32 mouse cellular contexts compared by ENCODE assay signal in the genomic region with DNA sequence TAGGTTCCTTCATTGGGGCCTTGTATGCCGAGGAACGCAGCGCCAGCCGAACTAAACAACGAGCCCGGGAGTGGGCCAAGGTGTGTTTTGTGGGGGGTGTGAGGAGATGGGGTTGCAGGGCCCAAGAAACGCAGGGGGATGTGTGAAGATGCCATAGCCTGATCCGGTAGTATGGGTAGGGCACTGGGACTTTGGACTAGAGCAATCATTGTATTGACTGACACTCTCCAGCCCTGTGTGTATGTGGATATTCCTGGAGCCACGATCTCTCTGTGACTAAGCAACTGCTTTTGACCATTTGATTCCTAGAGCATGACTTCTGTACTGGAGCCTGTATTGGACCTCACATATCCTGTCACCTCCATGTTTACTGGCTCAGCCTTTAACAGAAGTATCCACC. TPM values are rescaled to one million over a fixed set of nuclear protein-coding genes. Genes with fewer than 3 reads are reported as not detected.
"Had no signal": no experiment of that assay in that cellular context is flagged by ENCODE, and none has a peak within 500 bp of the region (broad histone marks: within the 10 kb centered on the region; RNA-seq: fewer than 3 reads in every experiment).

No protein-coding gene starts in this region.

- H3K4me3 ChIP-seq: heart, embryonic 10.5 days; heart, embryonic 12.5 days; hindbrain, embryonic 10.5 days; hindbrain, embryonic 12.5 days; kidney, embryonic 15.5 days; limb, embryonic 10.5 days; limb, embryonic 12.5 days; liver, embryonic 12.5 days had no signal

- DNase-seq: gastrocnemius, postnatal 14 days; gastrocnemius, postnatal 36 days; heart, adult 18-20 months; heart, postnatal 10 days; heart, postnatal 4 days; kidney, adult 11 months; kidney, adult 2 months; kidney, adult 9 months; kidney, postnatal 14 days; kidney, postnatal 36 days; layer of hippocampus, adult 9-11 months; layer of hippocampus, postnatal 36 days; liver had no signal

- H3K9ac ChIP-seq: heart, embryonic 12.5 days; hindbrain, embryonic 12.5 days; hindbrain, embryonic 14.5 days; kidney, embryonic 15.5 days; limb, embryonic 12.5 days; liver, embryonic 12.5 days; liver, embryonic 14.5 days had no signal

- H3K27me3 ChIP-seq: heart, embryonic 12.5 days; hindbrain, embryonic 12.5 days; kidney, embryonic 15.5 days; limb, embryonic 12.5 days; liver, embryonic 12.5 days had no signal

- H3K4me1 ChIP-seq: heart, embryonic 10.5 days; heart, embryonic 12.5 days; hindbrain, embryonic 10.5 days; hindbrain, embryonic 12.5 days; kidney, embryonic 15.5 days; limb, embryonic 10.5 days; limb, embryonic 12.5 days had no signal

- H3K4me2 ChIP-seq: heart, embryonic 12.5 days; hindbrain, embryonic 12.5 days; hindbrain, embryonic 14.5 days; kidney, embryonic 15.5 days; limb, embryonic 12.5 days had no signal

- H3K27ac ChIP-seq: heart, embryonic 10.5 days; hindbrain, embryonic 10.5 days; hindbrain, embryonic 12.5 days; hindbrain, embryonic 14.5 days; kidney, embryonic 15.5 days; kidney, postnatal 0 days; limb, embryonic 10.5 days; limb, embryonic 12.5 days; liver, embryonic 12.5 days; liver, embryonic 14.5 days had no signal

- ATAC-seq: hindbrain, embryonic 16.5 days had no signal

- H3K9me3 ChIP-seq: heart, embryonic 10.5 days; heart, embryonic 12.5 days; hindbrain, embryonic 10.5 days; hindbrain, embryonic 12.5 days; kidney, embryonic 15.5 days; limb, embryonic 10.5 days; limb, embryonic 12.5 days; liver, embryonic 12.5 days had no signal

RNA-seq across cellular contexts. Expression of a gene that starts 30.9 kb away (rescaled TPM):
- total RNA-seq: gastrocnemius, adult 18-20 months; gastrocnemius, adult 8-10 months; gastrocnemius, postnatal 14 days; gastrocnemius, postnatal 36 days; layer of hippocampus, adult 18-20 months; layer of hippocampus, postnatal 14 days; layer of hippocampus, postnatal 36 days; left cerebral cortex, adult 8-10 months; left cerebral cortex, postnatal 10 days; left cerebral cortex, postnatal 25 days had no signal
